Mouse (Mus musculus) liver, adult (tissue): ENCODE data around the gene Rps3.
A peak's percentile ranks its signal among the peaks of the same experiment; 100 is the strongest.

Experiments
- GATA4 ChIP-seq: IDR thresholded peaks from 2 replicates; pipeline ENCODE4 v1.6.1; 2014; ENCODE audit warnings: mild to moderate bottlenecking, low read length; ENCODE audit not compliant: insufficient replicate concordance

Rps3 gene

DNA sequence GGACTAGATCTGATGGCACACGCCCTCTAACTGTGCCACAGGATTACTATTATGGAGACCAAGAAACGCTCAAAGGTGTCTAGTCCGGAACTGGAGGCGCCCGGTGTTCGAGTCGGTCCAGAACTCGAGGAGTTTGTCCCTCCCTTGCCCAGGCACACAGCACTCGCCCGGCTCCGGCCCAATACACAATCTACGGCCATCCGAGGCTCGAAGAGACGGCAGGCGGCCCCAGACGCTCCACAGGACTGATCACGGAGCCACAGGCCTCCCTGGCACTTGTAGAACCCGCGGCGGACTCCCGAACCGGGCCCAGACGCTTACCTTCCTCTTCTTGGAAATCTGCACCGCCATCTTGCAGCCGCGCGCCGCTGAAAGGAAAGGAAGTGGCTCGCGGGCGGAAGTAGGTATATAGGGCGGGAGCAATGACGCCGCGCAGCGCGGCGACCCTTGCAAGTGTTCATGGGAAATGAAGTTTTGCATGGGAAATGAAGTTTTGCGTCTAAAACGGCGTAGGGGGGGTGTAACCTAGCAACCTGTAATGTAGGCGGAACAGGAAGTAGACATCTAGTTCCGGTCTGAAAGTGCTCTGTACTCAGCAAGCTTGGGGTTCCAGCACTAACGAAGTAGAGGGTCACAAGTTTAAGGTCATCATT lies at the start of gene Rps3:
Rps3 (minus strand) TSS at position 468 of the 653 bp plus-strand sequence.
- TF ChIP-seq GATA4, result peak; percentile 61; the same call in 1 of the 2 replicates

DNA sequence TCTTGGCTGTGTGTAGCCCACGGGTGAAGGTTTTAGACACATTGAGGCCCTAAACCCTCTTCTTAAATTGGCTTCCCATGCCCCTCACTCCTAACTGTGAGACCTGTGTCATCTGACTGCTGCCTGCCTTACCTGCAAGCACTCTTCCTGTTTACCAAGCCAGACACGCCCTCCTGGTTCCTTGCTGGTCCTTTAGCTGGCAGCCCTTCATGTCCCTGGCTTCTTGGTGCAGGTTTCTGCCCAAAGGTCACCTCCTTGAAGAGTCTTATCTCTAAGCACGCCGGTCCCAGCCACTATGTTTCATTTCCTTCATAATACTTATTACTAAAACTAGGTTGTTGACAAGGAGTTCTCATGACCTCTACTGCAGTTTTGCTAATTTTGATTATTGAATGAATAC lies 49.0 kb upstream of the Rps3 start:
- TF ChIP-seq GATA4, result peak; percentile 41; the same call in 1 of the 2 replicates

DNA sequence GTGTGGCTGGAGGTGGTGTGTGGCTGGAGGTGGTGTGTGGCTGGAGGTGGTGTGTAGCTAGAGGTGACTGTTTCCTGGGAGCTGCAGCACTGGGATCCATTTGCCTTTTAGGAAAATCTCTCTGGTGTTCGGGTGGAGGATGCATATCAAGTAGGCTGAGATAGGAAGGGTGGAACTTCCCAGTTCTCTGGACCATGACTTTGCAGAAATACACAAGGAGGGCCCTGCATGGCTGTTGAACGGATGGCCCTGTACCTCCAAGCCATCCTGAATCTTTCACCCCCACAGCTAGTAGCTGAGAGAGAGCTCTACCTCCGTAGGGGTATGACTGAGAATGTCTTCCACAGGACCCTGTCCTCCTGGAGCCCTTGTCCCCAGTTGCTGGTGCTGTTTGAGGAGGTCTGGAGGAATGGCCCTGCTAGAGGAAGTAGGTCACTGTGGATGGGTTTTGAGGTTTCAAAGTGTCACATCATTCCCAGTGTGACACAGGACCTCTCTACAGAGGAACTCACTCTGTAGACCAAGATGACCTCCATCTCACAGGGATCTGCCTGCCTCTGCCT lies 48.0 kb upstream of the Rps3 start:
- no peak for TF ChIP-seq GATA4

DNA sequence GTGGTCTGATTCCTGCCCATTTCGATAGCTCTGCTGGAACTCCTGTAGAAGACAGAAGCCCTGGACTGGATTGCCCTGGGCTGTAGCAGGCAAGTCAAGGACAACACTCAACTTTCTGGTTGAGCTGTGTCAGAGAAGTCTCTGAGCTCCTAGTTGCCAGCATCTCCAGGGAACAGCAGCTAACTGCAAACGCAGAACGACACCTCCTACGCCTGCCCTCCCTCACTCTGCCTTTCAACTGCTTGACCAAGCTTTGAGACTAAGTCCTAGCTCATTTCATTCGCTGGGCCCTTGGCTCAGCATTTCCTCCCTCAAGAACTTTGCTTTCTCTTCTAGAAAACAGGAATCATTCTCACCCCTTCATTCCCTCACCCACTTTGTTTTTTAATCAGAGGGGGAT lies 45.9 kb upstream of the Rps3 start:
- no peak for TF ChIP-seq GATA4

DNA sequence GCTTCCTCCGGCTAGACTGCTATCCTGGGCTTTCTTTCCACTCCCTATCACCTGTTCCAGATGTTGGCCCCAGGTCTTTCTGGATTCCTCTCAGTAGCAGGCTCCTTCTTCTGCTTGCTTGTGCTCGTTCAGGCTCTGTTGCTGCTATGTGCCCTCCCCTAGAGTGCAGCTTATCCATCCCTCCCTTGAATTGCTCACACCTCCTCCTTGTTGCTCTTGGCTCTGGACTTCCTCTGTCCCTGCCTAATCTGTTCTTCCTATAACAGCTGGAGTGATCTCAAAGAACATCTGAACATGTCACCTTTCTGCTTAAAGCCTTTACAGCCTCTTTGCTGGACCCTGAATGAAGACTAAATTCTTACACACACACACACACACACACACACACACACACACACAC lies 45.0 kb upstream of the Rps3 start:
- no peak for TF ChIP-seq GATA4

DNA sequence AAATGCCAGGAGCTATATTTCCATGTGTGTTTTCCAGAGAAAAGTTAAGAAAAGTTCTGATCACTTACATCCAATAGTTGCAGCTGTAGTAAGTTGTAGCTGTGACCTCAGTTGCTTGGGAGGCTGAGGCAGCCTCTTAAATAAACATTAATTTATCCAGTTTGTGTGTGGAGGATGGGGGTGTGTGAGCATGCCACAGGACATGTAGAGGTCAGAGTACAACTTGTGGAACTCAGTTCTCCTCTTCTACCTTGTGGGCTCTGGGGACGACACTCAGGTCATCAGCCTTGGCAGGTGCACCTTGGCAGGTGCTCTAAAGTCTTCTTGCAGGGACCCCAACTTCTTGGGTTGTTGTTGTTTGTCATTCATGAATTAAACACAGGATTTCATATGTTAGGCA lies 40.3 kb upstream of the Rps3 start:
- TF ChIP-seq GATA4, result no peak

DNA sequence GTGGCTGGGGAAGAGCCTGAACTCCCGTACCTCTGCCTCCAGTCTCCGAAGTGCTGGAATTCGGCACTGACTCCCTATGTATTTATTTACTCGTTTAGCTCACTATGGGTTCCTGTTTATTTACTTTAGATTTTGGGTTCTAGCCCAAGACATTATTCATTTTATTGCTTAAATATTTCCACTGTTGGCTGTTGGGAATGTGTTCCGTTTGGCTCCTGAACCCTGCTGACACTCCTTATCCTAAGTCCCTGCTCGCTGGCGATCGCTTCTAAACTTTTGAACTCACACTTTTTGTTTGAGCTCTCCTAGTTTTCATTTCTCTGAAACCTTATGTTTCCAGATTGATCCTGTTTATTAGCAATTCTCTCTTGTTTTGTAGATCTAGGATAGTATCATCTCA lies 39.6 kb upstream of the Rps3 start:
- no peak for TF ChIP-seq GATA4

DNA sequence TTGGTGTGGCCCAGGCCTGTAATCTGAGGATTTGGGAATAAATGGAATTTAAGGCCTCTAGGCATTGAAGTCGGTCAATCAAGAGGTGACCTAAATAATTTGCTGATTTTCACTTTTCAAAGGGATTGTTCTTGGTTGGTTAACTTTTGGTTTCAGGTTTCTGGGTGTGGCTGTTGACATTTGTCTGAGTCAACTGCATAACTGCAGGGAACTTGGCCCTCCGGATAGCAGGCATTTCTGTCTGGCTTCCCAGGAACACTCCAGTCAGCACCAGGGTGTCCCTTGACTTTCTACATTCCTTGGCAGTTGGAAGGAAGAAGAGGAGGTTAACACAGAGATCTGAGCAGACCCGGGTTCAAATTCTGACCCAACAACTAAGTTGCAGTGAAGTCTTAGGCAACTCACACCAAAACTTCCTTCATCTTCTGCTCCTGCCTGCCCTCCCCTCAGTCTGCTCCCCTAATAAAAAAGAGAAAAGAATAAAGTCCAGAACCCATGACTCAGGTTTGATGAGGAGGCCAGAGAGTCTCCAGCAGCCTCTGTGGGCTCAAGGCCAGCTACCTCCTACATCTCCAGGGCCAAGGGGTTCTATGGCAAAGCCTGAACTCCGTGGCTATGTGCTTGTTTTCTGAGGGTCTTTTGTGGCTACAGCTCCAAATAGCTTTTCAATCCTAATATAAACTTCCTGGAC lies 35.6 kb upstream of the Rps3 start:
- TF ChIP-seq GATA4, result no peak

DNA sequence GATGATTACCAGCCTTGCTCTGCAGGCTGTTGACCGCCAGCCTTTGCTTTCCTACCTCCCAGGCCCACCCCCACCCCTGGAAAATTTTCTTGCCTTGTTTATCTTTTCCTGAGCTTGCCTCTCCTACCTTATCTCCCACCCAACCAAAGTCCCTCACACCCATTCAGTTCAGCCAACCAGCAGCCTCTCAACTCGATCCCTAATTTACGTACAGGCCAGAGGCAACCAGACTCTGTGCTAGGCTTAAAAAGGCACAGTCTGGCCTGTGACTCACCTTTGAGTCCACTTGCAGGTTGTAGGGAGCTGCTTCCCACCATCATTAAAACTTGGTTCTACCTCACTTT lies 33.2 kb upstream of the Rps3 start:
- TF ChIP-seq GATA4, result no peak

DNA sequence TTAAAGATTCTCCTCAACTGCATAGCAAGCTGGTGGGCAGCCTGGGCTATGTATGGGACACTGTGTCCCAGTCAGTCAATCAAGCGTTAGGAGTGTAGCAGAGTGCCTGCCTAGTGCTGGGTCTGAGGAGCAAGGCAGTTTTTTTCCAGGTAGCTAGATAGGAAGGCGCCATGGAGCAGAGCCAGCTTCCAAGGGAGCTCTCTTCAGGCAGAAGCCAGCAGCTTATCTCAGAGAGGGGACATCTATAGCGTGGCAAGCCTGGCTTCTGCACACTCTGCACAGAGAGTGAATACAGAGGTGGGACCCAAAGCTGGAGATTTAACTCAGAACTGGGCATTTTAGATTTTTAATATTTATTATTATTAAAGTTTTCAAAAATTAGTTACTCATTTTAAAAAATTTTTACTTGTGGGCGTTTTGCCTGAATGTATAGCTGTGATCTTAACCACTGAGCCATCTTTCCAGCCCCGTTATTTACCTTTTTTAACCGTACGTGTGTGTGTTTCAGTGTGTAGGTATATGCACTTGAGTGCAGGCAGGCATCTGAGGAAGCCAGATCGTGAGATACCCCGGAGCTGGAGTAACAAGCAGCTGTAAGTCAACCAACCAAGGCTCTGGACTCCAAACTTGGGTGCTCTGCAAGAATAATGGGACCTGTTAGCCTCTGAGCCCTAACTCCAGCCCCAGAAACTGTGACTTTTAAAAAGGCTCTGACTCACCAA lies 32.7 kb upstream of the Rps3 start:
- no peak for TF ChIP-seq GATA4

DNA sequence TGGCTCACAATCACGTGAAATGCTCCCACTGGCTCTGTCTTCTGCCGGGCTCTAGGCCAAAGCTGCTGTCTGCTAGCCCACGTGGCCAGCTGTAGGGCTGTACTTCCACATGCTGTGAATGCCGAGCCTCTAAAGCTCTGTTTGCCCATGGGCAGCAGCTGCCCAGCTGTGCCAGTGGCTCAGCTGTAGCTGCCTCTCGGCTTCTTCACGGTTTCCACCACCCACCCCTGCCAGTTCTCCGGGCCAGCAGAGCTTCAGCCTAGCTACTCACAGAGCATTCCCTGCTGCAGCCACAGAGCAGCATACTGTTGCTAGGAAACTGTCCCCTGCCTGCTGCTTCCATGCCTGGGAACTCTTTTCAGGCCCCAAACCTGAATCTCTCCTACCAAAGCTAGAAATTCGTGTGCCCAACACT lies 26.6 kb upstream of the Rps3 start:
- no peak for TF ChIP-seq GATA4

DNA sequence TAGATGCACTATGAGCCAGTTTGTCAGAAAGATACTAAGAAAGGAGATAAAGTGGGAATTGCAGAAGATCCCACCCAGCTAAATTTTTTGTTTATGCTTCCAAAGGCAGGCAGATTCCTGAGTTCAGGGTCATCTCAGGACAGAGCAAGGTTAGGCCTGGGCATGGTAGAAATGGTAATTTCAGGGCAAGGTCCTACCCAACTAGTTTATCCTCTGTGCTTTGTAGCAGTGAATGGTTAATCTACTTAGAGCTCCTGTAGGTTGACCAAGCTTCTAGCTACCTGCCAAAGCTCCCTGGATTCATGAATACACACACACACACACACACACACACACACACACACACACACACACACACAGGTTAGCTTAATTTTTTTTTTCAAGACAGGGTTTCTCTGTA lies 21.0 kb upstream of the Rps3 start:
- TF ChIP-seq GATA4, result no peak

DNA sequence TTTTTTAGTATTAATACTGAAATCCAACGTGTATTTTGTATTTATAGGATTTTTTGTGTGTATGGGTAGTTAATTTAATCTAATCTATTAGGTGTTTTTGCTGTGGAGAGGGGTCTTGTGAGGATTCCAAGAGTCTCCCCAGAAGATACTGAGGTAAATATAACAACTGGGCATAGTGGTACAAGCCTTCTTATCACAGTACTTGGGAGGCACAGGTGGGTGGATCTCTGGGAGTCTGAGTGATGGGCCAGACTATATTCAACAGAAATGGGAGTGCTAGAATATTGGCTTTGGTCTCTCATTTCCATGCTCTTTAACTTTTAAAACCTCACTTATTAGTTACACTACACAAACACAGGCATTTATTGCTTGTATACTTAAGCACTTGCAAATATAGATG lies 17.6 kb upstream of the Rps3 start:
- TF ChIP-seq GATA4, result no peak

DNA sequence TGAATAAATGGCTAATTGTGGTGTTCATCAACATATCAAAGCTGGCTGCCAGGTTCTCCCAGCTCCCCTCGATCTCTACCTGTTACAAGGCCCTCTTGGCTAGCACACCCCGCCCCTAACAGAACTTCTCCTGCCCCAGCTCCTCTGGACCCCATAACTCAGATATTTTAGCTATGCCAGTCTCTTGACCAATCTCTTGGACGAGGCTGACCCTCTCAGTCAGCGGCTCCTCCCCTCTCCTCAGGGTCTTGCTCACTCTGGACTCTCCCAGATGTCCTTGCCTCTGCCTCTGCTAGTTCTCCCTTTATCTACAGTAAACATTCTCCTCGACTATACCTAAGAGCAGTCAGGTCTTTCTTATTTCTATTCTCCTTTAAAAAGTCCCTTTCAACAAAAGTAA lies 17.1 kb upstream of the Rps3 start:
- no peak for TF ChIP-seq GATA4

DNA sequence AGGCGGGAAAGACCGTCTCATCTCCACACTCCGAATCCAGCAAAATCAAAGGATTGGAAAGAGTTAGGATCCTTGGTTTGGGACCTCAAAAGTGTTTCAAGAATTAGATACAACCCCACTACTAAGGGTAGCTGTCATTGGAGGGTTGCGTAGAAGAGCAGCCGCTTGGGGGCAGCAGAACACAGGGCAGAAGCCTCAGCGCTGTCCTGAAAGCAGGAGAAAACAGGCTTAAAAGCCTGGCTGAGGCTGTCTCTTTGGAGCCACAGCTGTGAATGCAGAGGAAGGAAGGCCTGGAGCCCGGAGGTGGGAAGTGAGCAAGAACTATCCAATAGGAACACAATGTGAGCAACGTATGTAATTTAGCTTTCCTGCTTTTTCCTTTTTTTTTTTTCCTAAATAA lies 16.7 kb upstream of the Rps3 start:
- no peak for TF ChIP-seq GATA4

DNA sequence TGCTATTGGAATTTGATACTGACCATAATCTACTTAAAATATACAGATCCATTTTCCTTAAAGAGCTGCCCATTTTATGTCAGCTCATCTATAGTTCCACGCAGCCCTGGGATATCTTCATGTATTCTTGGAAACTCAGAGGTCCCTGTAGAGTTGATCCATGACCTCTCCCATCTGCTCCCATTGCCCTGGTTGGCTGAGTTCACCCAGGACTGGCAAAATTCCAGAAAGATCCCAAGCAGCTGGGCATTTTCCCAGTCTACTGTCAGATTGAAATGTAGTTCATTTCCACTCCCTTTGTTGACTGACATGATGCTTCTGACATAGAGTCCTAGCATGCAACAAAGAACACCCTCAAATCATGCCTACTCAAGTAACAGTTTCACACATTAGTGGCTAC lies 15.6 kb upstream of the Rps3 start:
- TF ChIP-seq GATA4, result no peak
